Mouse (Mus musculus) cortical plate, adult 2 months (tissue): ENCODE measurements around the gene Cacnb2.

Source experiments
- CTCF ChIP-seq: fragments of 200-500 bp; IDR thresholded peaks from 2 replicates; pipeline ENCODE4 v1.5.1; 2011; ENCODE audit warnings: mild to moderate bottlenecking, control low read depth, low read length; ENCODE audit not compliant: insufficient read depth; ENCODE audit errors: extremely low read depth
- POLR2A ChIP-seq: fragments of 200-500 bp; IDR thresholded peaks from 2 replicates; pipeline ENCODE4 v1.6.1; 2011; ENCODE audit warnings: mild to moderate bottlenecking, low read length, control low read depth; ENCODE audit not compliant: insufficient read depth; ENCODE audit errors: extremely low read depth

GRCm38 (mm10) chr2:14875616-14876015, 272.7 kb downstream of the Cacnb2 start:
- TF ChIP-seq POLR2A: no peak
- TF ChIP-seq CTCF: no peak
